ENCODE assay signal across 8 mouse cellular contexts in the genomic region with DNA sequence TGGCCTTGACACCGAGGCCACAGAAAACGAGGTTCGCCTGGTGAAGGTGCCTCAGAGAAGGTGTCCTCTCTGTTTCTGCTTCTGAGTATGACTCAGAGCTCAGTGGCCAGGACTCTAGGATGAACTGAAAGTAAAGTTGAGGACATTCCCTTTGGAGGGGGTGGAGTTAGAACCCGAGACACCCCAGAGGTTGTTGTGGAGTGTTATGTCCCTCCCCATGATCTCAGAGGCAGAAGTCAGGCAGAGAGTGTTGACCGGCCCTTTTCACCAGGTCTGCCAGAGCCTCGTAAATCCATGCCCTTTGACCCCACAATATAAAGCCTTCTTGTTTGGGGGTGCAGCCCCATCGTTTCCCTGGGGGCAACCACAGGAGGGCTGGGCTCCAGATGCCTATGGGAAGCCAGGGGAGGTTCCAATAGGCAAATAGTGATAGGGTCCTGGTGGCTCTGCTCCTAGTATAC. TPM values are rescaled to one million over a fixed set of nuclear protein-coding genes. Genes with fewer than 3 reads are reported as not detected.
A peak's percentile ranks its signal among the peaks of the same experiment; 100 is the strongest.
DNase-seq lines count a peak whose midpoint lies in the region; ATAC-seq lines count a peak whose summit lies in the region.

No protein-coding gene starts in this region.

- no peaks in the 10 kb centered on the region; the same call in 1 of the 2 replicates for H3K27me3 ChIP-seq in heart, embryonic 14.5 days (ENCODE audit: control insufficient read depth, insufficient read depth, low read length)
- peaks cover 33% of the 10 kb centered on the region for H3K27me3 ChIP-seq in embryonic facial prominence, embryonic 10.5 days (replicated peaks; ENCODE audit: low read depth, poor library complexity, severe bottlenecking)
- no peaks in the 10 kb centered on the region for H3K27me3 ChIP-seq in intestine, embryonic 15.5 days (replicated peaks)

- no peak overlapping the region for H3K4me2 ChIP-seq in heart, embryonic 14.5 days (ENCODE audit: low read length)
- peak overlapping the region; percentile 29 for H3K4me2 ChIP-seq in intestine, embryonic 15.5 days (replicated peaks)

- no peak overlapping the region for H3K4me3 ChIP-seq in heart, embryonic 14.5 days (ENCODE audit: control insufficient read depth in 1 of 2, insufficient read depth in 1 of 2, low read depth in 1 of 2, low read length in 2 of 2)
- peak overlapping the region; percentile 11; the same call in 1 of the 2 replicates for H3K4me3 ChIP-seq in embryonic facial prominence, embryonic 10.5 days
- no peak overlapping the region for H3K4me3 ChIP-seq in intestine, embryonic 15.5 days (replicated peaks)

- DNase-seq in heart, postnatal 10 days = no peak
- no peak for DNase-seq in embryonic facial prominence, embryonic 10.5 days (ENCODE audit: low spot score)
- DNase-seq in left cerebral cortex, adult 9 months (ENCODE audit: low spot score in 2 of 2) = no peak
- DNase-seq in kidney, adult 18-20 months = no peak

- WGBS in heart, embryonic 14.5 days = 34% methylated on average over 7 of the region's 7 CpGs
- WGBS in embryonic facial prominence, embryonic 10.5 days = 21% methylated on average over 7 of the region's 7 CpGs
- WGBS in intestine, embryonic 15.5 days = 19% methylated on average over 7 of the region's 7 CpGs

- no peaks in the 10 kb centered on the region for H3K36me3 ChIP-seq in heart, embryonic 14.5 days (ENCODE audit: control insufficient read depth, insufficient read depth, low read length)
- no peaks in the 10 kb centered on the region for H3K36me3 ChIP-seq in embryonic facial prominence, embryonic 10.5 days (replicated peaks)
- H3K36me3 ChIP-seq in intestine, embryonic 15.5 days = no peaks in the 10 kb centered on the region

- H3K4me1 ChIP-seq in heart, embryonic 14.5 days (ENCODE audit: control insufficient read depth in 2 of 2, insufficient read depth in 2 of 2, low read length in 2 of 2) = peaks cover 59 to 74% of the 10 kb centered on the region in 2 experiments
- H3K4me1 ChIP-seq in embryonic facial prominence, embryonic 10.5 days = peaks cover 100% of the 10 kb centered on the region
- H3K4me1 ChIP-seq in intestine, embryonic 15.5 days (replicated peaks) = peaks cover 85% of the 10 kb centered on the region

- ATAC-seq in heart, embryonic 14.5 days (ENCODE audit: insufficient number of reproducible peaks, insufficient read depth, low FRiP score, low read depth) = no peak
- ATAC-seq in intestine, embryonic 15.5 days = peak; percentile 24
- peak; percentile 25 for ATAC-seq in monocyte, adult 5-6 weeks (replicated peaks; ENCODE audit: insufficient number of reproducible peaks, low FRiP score, low TSS enrichment, poor library complexity, severe bottlenecking)
- no peak for ATAC-seq in erythroblast, adult 5-6 weeks (replicated peaks; ENCODE audit: low FRiP score, poor library complexity, severe bottlenecking)

- H3K27ac ChIP-seq in heart, embryonic 14.5 days (replicated peaks in 1 of 2; ENCODE audit: control insufficient read depth in 1 of 2, insufficient read depth in 1 of 2, low read depth in 2 of 2, low read length in 2 of 2) = 0 out of 4 replicates have a peak overlapping the region, but pooled peaks of 1 of the 2 experiments have one; percentile 14
- H3K27ac ChIP-seq in embryonic facial prominence, embryonic 10.5 days (replicated peaks) = peak overlapping the region; percentile 72
- peak overlapping the region; percentile 66 for H3K27ac ChIP-seq in intestine, embryonic 15.5 days

- no peaks in the 10 kb centered on the region for H3K9me3 ChIP-seq in heart, embryonic 14.5 days (ENCODE audit: control insufficient read depth, low read length)
- no peaks in the 10 kb centered on the region for H3K9me3 ChIP-seq in embryonic facial prominence, embryonic 10.5 days
- H3K9me3 ChIP-seq in intestine, embryonic 15.5 days = no peaks in the 10 kb centered on the region

- intact Hi-C loops in heart, postnatal 10 days (cut with DNase I) = no loop called here

- H3K9ac ChIP-seq in heart, embryonic 14.5 days (ENCODE audit: low read length) = 0 out of 2 replicates have a peak overlapping the region, but pooled peaks have one; percentile 26
- no peak overlapping the region for H3K9ac ChIP-seq in intestine, embryonic 15.5 days

RNA-seq across cellular contexts. Expression of a gene that starts 5.9 kb away (rescaled TPM):
- polyA plus RNA-seq in heart, embryonic 14.5 days (2014; fragmentation: Nextera tagmentation; extraction: Ambion mirVana) = 1.0 and 1.1 TPM in 2 replicates
- 1 to 10 TPM; 1.3 to 1.6 TPM for total RNA-seq in heart, postnatal 10 days (2021)
- polyA plus RNA-seq in embryonic facial prominence, embryonic 10.5 days (2016; fragmentation: Nextera tagmentation; extraction: Ambion mirVana) = 6.5 and 7.3 TPM in 2 replicates
- polyA plus RNA-seq in intestine, embryonic 15.5 days (2015; fragmentation: Nextera tagmentation; extraction: Ambion mirVana) = 4.1 and 5.9 TPM in 2 replicates
- total RNA-seq in monocyte, adult 5-6 weeks (2017) = 77.9 to 156 TPM (median 101 TPM) in 3 replicates
- 7.7 and 12.9 TPM in 2 replicates for total RNA-seq in erythroblast, adult 5-6 weeks (2015; ENCODE audit: low replicate concordance)
- 5.4 and 8.5 TPM in 2 replicates for total RNA-seq in erythroblast, adult 5-6 weeks (2017; ENCODE audit: low replicate concordance)

Comparison
In these comparisons a context has a peak if more than half of its experiments do, and no peak if none do; other contexts are left out.
1. ATAC-seq: peak in intestine, embryonic 15.5 days (single experiment) and monocyte, adult 5-6 weeks (single experiment); none in heart, embryonic 14.5 days (single experiment) and erythroblast, adult 5-6 weeks (single experiment).